ENCODE assay signal across 23 mouse cellular contexts in the genomic region with DNA sequence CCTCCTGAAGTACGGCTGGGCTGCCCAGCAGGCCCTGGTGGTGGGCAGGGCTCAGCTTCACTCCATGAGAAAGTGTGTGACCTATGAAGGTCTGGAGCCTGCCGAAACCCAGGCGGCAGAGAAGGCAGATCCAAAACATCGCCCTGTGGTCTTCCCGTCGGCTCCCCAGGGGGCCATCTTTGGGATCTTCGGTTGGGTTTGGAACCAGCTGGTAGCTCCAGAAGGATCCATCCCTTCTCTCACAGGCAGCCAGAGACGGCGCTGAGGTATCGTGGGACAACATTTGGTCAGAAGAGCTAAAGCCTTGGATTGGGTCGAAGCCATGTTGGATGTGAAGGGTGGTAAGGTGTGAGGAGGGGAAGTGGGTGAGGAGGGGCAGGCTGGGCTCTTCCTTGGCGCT.
"Had no signal": no experiment of that assay in that cellular context is flagged by ENCODE, and none has a peak within 500 bp of the region (broad histone marks: within the 10 kb centered on the region; RNA-seq: fewer than 3 reads in every experiment).

No protein-coding gene starts in this region.

- H3K4me2 ChIP-seq: kidney, embryonic 15.5 days; limb, embryonic 13.5 days; liver, embryonic 12.5 days; liver, embryonic 15.5 days; lung, embryonic 15.5 days; midbrain, embryonic 12.5 days; midbrain, embryonic 15.5 days; neural tube, embryonic 12.5 days; neural tube, embryonic 15.5 days had no signal

- H3K27me3 ChIP-seq: kidney, embryonic 15.5 days; midbrain, embryonic 15.5 days; neural tube, embryonic 15.5 days had no signal

- ATAC-seq: liver, embryonic 12.5 days; midbrain, embryonic 15.5 days had no signal

- H3K4me3 ChIP-seq: kidney, embryonic 15.5 days; limb, embryonic 10.5 days; limb, embryonic 13.5 days; liver, embryonic 12.5 days; liver, embryonic 15.5 days; lung, embryonic 15.5 days; midbrain, embryonic 12.5 days; midbrain, embryonic 15.5 days; neural tube, embryonic 12.5 days; neural tube, embryonic 15.5 days had no signal

- H3K9ac ChIP-seq: kidney, embryonic 15.5 days; limb, embryonic 13.5 days; liver, embryonic 12.5 days; liver, embryonic 15.5 days; lung, embryonic 15.5 days; midbrain, embryonic 12.5 days; midbrain, embryonic 15.5 days; neural tube, embryonic 12.5 days; neural tube, embryonic 15.5 days had no signal

- DNase-seq: kidney, postnatal 10 days; kidney, postnatal 36 days; layer of hippocampus, adult 9-11 months; liver; lung, adult 18-20 months; lung, postnatal 14 days; lung, postnatal 4 days; right cerebral cortex, adult 18-20 months; right cerebral cortex, postnatal 14 days; right cerebral cortex, postnatal 4 days; thymus, adult 18-20 months; thymus, postnatal 36 days had no signal

- H3K9me3 ChIP-seq: kidney, embryonic 15.5 days; limb, embryonic 10.5 days; limb, embryonic 13.5 days; liver, embryonic 12.5 days; liver, embryonic 15.5 days; lung, embryonic 15.5 days; midbrain, embryonic 12.5 days; midbrain, embryonic 15.5 days; neural tube, embryonic 12.5 days; neural tube, embryonic 15.5 days had no signal

- H3K36me3 ChIP-seq: lung, embryonic 15.5 days had no signal

- H3K27ac ChIP-seq: kidney, embryonic 15.5 days; limb, embryonic 10.5 days; limb, embryonic 13.5 days; liver, embryonic 12.5 days; liver, embryonic 15.5 days; lung, embryonic 15.5 days; midbrain, embryonic 12.5 days; midbrain, embryonic 15.5 days; neural tube, embryonic 12.5 days; neural tube, embryonic 15.5 days; stomach, postnatal 0 days had no signal
